Mouse (Mus musculus): ENCODE results near the gene Xaf1.
"Not testable (repeated sequence)": the region's sequence is repeated elsewhere in the genome, so short reads cannot be mapped to it uniquely, and the experiment has no call there.

Gene Xaf1

DNA sequence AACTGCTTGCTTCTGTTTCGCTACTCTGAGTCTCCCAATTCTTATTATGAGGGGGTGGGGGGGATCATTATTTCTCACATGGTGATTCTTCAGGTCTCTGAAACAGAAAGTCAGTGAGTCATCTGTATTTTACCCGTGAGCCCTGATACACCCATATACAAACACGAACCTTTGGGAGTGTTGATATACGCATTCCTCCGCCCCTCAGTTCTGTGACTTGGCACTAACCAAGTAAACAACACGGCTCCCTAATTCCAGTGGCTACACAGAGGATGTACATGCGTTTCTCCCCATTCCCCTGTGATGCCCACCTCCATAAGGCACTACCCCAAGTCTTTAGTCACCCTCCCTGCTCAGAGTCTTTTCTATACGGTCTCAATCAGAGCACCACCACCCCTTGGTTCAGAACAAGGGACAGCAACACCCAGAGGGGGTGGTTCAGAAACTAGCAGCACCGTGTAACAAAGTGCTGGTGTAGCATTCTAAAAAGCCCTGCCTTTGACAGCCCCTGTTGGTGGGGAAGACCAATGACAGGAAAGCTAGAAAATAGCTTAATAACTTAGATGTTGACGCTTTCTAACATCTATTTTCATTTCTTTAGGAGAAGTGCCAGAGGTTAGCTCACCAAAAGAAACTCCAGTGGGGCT, 10.0 kb downstream of the Xaf1 start:
- no peak for DNase-seq (ENCODE audit: low spot score in 2 of 2)

DNA sequence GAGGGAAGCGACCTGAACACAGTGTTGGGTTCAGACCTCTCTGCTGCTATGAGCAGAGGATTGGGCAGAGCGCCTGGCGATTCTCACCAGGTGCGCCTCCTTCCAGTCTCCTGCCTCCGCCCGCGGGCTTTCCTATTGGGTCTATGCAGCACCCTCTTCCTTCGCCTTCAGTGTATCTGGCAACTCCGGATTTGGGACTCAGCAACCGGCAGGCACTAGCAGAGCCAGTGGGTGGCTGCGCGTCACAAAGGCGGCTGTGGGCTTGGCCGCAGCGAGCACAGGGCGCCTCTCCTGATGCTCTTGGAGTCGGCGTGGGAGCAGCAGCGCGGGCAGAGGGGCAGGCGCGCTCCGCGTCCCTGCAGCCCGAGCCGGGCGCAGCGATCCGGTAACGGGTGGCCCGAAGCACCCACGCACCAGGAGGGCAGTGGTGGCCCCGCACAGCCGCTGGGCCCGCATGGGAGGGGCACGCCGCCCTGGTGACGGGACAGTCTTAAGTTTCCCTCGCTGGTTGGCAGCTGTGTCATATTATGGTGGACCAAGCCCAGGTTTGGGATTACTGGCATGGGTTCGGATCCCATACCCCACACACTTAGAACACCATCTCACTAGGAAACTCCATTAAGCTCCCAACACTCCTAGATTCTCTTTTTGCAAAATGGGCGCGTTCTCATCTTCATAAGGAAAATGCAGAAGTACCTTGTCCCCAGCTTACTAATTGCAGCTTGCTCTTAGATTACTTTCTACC, 12.9 kb downstream of the Xaf1 start, which contains the start of gene Fbxo39:
Gene Fbxo39 (plus strand): TSS at position 294 of the 745 bp plus-strand sequence.
- peak in 1 of 2 experiments; percentile 16 for DNase-seq (ENCODE audit: low spot score in 2 of 2)

DNA sequence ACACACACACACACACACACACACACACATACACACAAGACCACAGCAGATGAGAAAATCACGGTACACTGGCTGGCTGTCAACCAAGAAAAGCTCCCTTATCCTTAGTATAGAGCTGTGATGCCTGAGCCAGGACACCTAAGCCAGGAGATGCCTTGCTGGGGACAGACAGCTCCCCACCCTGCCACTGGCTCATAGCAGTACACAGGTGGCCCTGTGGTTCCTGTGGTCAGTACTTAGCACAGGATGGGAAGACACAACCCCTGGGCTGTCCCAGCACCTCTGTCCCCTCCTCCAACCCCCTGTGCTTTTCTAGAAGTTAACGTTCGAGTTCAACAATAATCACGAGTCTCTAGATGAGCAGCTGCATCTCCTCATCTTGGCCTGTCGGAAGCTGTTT, 16.6 kb downstream of the Xaf1 start:
- no peak for DNase-seq (ENCODE audit: low spot score in 2 of 2)

DNA sequence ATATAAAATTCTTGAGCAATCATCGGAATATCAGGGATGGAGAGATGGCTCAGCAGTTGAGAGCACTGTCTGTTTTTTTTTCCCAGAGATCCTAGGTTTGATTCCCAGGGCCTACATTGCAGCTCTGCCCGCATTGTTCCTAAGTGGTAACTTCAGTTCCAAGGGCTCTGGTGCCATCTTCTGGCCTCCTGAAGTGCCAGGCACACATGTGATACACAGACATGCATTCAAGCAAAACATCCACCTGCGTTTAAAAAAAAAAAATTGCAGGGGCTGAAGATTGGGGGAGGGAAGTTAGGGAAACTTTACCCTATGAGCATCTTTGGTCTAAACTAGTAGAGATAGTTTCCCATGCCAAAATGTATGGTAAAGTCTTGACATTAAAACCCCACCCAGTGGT, 23.0 kb downstream of the Xaf1 start:
- DNase-seq (ENCODE audit: low spot score in 2 of 2) = no peak

DNA sequence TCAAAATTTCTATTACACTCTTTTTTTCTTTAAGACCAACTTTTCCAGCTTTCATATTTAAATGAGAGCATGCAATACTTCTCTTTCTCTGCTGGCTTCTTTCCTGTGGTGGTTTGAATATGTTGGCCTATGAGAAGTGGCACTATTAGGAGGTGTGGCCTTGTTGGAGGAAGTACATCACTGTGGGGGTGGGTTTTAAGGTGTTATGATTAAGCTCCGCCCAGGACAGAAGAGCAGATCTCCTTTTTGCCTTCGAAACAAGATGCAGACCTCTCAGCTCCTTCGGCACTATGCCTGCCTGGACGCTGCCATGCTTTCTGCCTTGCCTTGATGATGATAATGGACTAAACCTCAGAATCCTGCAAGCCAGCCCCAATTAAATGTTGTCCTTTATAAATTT, 24.3 kb downstream of the Xaf1 start:
- DNase-seq (ENCODE audit: low spot score in 2 of 2) = no peak

DNA sequence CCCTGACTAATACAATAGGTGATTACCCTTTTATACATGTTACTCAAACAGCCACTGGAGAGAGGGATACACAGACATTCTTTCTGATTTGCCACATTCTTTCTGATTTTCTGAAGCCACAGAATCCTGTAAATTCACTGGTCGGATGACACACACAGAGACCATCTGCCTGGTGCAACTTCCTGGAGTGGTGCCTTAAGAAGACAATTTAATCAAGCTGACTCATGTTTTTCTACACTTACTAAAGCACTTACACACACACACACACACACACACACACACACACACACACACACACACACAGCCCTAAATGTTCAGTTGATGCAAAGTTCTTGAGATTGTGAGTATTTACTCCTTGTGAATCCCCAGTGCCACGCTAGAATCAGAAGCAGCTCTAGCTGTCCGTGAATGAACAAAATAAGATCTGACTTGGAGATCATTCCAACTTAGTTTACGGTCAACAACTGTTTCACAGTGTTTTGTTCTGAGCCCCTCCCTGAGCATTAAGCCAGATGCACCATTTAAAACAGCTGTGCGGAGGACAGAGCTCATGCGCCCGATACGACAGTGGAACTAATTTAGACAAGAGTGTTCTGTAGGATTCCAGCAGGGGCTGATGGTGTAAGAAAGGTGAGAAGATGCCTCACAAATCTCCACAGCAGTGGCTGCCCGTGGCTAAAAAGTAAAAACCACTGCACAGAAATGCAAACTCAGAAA, 31.7 kb downstream of the Xaf1 start:
- no peak for DNase-seq (ENCODE audit: low spot score in 2 of 2)

DNA sequence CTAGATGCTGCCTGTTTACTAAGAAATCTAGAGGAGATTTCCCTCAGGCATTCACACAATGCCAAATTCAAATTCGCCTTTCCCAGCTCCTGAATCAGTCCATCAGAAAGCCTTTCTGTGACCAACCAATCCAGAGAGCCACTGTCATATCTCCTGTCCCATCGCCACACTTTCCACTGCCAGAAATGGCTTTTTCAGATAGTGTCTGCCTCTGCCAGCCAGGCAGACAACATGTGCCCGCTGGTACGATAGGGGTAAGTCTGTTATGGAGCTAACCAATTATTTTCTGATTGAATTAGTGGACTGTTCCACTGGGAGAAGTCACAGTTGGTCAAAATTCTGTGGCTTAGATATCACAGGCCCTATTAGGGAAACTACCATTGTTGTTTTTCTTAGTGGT, 33.2 kb downstream of the Xaf1 start:
- DNase-seq (ENCODE audit: low spot score in 2 of 2) = no peak

DNA sequence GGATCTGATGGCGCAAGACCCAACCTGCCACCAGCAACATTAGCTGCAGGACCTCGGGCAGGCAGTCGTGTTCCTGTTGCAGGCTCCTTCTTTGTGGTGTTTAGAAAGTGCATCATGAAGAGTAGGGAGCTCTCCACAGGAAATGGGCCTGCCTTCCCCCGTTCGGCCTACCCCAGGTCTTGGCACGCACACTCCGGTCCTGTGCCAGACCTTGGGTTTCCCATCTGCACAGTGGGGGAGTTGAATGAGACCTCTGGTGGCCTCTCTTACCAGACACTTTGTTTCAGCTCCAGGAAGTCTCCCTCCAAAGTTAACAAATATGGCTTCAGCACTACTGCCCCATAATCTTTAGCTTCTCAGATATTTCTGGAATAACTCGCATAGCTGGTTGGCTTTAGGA, 35.3 kb downstream of the Xaf1 start:
- no peak for DNase-seq (ENCODE audit: low spot score in 2 of 2)

DNA sequence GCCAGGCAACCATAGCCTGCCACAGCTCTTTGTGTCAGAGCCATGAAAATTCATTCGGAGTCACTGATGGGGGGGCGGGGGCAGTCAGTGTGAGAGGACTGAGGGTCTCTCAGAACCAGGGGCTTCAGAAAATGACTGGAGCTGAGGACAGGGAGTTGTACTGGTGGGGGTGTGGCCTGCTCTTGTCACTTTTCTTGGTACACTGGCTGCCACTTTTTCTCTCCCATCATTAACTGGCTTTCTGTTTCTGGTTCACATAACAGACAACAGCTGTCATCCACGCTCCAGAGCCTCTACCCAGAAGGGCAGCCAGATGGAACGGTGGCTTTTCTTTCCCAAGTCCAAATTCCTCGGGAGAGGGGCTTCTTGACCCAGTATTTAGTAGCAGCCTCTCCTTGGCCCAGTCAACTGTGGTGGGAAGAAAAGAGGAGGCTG, 37.0 kb downstream of the Xaf1 start:
- no peak for DNase-seq (ENCODE audit: low spot score in 2 of 2)

DNA sequence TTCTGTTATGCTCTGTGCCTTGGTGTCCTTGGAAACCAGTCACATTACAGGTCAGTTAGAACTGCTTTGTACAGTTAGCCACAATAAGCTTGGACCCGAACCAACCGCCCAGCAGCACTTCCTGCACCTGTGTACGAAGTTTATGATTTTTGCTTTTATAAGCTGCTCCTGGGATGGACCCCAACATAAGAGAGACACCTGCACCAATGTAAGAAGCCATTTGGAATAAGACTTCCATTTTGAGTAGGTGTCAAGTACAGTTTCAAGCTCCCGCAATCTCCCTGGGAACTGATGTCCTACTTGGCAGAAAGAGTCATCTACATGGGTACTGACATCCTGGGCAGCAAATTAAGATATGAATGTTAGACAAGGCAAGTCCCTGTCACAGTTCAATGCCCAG, 38.3 kb downstream of the Xaf1 start:
- no peak for DNase-seq (ENCODE audit: low spot score in 2 of 2)

DNA sequence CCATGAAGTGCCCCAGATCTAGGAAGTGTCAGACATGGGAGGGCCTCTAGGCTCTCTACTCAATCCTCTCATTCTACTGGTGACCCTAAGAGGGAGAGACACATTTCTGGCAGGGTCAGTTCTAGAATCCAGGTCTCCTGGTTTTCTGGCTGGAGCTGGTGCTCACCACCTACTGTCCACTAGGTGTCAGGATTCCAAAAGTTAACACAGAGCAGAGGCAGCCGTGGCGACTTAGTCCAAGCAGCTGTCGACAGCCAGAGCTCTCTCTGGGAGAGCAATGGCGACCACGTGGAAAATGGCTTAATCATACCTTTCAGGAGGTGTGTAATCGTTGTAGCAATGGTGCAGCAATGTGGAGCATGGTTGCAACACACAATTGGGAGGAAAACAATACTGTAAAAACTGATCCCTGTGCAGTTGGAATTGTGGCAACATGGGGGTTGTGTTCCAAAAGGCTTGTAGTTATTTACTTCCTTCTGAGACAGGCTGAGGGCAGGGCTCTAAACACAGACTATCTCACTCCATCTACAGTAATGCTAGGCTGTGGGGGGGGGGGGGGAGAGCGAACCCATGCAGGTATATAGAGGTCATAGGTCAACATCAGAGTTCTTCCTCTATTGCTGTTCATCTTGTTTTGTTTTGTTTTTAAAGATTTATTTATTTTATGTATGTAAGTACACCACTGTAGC, 41.3 kb downstream of the Xaf1 start:
- DNase-seq (ENCODE audit: low spot score in 2 of 2) = peak; percentile 40 to 47

DNA sequence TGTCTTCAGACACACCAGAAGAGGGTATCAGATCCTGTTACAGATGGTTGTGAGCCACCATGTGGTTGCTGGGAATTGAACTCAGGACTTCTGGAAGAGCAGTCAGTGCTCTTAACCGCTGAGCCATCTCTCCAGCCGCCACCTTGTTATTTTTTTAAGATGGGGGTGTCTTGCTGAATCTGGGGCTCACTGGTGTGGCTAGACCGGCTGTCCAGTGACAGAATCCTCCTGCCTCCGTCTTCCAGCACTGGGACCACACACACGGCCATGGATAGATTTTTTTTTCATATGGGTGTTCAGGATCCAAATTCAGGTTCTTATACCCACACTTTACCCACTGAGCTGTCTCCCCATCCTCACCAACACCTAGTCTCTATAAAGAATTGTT, 41.8 kb downstream of the Xaf1 start:
- DNase-seq (ENCODE audit: low spot score in 2 of 2) = not testable (repeated sequence)

DNA sequence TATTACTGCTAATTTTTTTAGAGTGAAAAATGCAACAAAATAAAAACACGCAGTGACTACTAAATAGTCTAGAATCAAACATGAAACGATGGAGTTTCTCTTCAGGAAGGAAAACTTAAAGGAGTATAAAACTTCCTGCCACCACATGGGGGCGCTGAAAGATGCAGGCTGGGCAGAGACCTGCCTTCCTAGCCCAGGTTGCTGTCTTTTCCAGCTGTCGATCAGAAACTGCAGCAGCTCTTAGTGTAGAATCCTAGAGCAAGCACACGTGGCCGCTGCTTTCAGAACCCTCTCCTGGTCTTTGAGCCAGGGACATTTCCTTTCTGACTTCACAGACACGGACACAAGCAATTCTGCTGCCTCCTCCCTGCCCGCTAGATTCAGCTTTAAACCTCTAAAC, 42.5 kb downstream of the Xaf1 start:
- DNase-seq (ENCODE audit: low spot score in 2 of 2) = peak in 1 of 2 experiments; percentile 39

DNA sequence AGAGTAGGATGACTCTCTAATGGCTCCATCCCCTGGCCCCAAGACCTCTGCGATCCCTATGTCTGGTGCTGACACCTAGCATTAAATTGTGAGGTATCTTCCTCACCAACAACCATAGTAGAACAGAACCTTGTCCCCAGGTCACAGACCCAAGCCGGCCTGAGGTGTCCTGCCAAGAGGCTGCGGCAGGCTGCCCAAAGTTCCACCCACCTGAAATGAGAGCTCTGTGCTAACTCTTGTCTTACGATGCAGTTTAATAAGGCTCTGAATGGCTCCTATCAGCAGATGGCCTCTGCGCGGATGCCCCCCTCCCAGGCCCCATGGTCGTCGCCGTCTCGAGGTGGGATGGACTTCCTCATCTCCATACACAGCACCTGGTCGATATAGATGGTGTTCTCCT, 43.1 kb downstream of the Xaf1 start:
- DNase-seq (ENCODE audit: low spot score in 2 of 2) = no peak

DNA sequence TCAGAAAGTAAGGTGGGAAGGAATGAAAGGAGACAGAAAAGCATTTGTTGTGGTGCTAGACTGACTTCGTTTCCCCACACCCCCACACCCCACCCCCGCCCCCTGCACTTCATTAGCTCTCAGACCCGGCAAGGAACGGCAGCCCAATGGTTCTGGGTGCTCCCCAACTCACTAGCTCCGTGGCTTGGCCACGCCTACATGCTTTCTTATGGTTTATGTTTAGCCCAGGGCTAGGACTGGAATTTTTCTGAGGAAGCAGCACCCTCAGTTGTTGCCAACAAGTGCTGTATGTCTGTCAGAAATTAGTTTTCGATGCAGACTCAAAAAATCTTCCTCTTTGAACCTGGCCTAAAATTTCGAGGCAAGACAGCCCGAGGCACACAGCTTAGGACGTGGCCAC, 47.1 kb downstream of the Xaf1 start:
- DNase-seq (ENCODE audit: low spot score in 2 of 2) = no peak

DNA sequence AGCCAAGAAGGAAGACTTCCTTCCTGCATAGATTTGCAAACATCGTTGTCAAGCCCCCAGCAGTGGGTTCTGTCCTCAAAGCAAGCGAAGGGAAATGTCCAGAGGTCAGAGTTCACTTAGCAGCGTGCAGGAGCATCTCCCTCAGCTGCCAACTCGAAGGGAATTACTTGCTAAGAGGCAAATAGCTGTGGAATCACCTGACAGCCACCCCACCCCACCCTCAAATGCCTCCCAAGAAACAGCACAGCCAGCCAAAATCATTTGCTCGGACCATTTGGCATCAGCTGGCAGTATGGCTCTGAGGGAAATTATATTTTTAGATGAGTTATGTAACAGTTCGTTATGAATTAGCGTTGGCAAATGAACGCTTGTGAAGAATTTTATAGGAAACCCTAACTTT, 47.6 kb downstream of the Xaf1 start:
- no peak for DNase-seq (ENCODE audit: low spot score in 2 of 2)

DNA sequence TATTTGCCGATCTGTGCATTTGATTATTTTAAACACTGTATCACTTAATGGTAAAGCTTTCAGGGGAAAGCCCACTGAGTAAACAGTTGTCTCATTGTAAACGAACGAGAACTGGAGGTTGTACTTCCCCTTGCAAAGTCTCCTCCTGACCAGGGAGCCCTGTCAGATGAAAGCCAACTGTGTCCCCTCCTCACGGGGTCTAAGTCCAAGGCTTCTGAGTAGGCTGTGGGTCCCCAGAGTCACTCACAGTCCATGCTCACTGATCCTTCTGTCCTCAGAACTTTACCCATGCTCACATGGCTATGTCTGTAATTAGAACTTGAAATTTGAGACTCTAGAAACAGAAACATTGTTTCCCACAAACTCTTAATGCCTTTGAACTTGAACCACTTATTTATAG, 48.2 kb downstream of the Xaf1 start:
- no peak for DNase-seq (ENCODE audit: low spot score in 2 of 2)

DNA sequence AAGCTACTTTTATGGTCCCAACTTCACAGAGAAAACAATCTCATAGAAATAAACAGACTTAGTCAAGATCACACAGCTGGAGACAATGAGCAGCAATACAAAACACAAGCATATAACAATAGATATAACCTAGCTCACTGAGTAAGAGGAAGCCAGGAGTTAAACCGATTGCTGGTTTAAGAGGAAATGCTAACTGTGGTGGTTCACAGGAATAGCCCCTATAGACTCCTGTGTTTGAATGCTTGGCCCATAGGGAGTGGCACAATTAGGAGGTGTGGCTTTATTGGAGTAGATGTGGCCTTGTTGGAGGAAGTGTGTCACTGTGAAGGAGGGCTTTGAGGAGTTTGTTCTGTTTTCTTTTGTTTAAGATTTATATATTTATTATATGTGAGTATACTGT, 50.8 kb downstream of the Xaf1 start:
- no peak for DNase-seq (ENCODE audit: low spot score in 2 of 2)

DNA sequence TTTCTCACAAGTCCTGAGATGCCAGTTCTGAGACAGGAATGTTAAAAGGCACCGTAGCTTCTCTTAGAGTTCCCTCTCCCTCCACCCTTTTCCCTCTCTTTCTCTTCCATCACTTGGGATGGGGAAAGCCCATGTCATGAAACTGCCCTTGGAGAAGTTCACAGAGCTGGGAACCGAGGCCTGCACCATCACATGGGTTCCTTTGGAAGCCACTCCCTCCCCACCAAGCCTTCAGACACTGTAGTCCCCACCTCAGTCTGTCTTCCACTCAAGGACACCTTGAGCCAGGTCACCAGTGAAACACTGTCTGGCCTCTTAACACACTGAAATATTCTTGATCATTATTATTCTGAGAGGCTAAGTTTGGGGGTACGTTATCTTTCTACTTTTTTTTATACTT, 51.8 kb downstream of the Xaf1 start:
- DNase-seq (ENCODE audit: low spot score in 2 of 2) = no peak

DNA sequence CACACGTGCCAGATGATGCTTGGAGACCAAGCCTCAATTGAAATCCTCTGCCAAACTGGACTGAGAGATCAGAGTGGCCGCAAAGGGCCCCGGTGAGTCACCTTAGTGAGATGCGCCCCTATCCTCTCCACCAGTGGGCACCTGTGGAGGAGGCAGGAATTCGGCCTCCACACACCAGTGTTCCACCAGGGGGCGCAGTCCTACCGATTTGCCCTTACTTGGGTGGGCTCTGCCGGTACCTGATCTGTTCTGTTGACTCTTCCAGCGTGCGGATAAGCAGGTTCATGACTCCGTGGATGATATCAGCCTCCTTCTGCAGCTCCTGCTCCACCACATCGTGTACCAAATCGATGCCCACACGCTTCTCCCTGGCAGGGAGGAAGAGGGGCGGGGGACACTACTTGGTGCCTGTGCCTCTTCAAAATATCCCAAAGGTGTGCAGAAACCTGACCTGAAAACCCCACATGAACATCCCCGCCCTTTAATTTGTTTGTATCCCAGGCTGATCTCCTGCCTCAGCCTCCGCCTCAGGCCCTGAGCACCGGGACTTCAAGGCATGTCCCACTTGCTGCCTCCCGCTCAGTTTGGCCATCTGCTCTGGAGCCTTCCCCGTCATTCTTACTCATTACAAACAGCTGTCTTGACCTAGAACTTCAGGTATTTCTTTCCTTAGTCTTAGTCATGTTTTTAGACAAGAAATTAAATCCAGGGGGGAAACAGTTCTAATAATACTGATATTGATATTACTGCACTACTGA, 53.7 kb downstream of the Xaf1 start:
- peak; percentile 43 to 49 for DNase-seq (ENCODE audit: low spot score in 2 of 2)
